Mouse (Mus musculus) liver, embryonic 15.5 days (tissue): ENCODE results near the gene Dlgap1. TPM values are rescaled to one million over a fixed set of nuclear protein-coding genes. Genes with fewer than 3 reads are reported as not detected.
"Not testable (repeated sequence)": the region's sequence is repeated elsewhere in the genome, so short reads cannot be mapped to it uniquely, and the experiment has no call there.

ENCODE experiments used
- ATAC-seq: fragments of 200-750 bp; cut with Nextera tagmentation; 2 replicates; pipeline ENCODE4 v1.8.0; 2017; ENCODE audit warnings: moderate number of reproducible peaks, mild to moderate bottlenecking, moderate library complexity; ENCODE audit not compliant: insufficient read depth
- H3K27ac ChIP-seq: fragments of 300-500 bp; sonication (generic); replicated peaks from 2 replicates; pipeline ENCODE4 v1.5.1; 2015; ENCODE audit warnings: mild to moderate bottlenecking, inconsistent platforms
- H3K27me3 ChIP-seq: fragments of 300-500 bp; sonication (generic); 2 replicates; pipeline ENCODE4 v1.6.1; 2015; ENCODE audit warnings: mild to moderate bottlenecking, inconsistent platforms
- H3K36me3 ChIP-seq: fragments of 300-500 bp; sonication (generic); replicated peaks from 2 replicates; pipeline ENCODE4 v1.6.1; 2015; ENCODE audit warnings: moderate library complexity, mild to moderate bottlenecking, inconsistent platforms
- H3K4me1 ChIP-seq: fragments of 300-500 bp; sonication (generic); replicated peaks from 2 replicates; pipeline ENCODE4 v1.6.1; 2015; ENCODE audit warnings: inconsistent platforms
- H3K4me2 ChIP-seq: fragments of 300-500 bp; sonication (generic); 2 replicates; pipeline ENCODE4 v1.6.1; 2015; ENCODE audit warnings: moderate library complexity, mild to moderate bottlenecking, inconsistent platforms
- H3K4me3 ChIP-seq: fragments of 300-500 bp; sonication (generic); replicated peaks from 2 replicates; pipeline ENCODE4 v1.5.1; 2015; ENCODE audit warnings: mild to moderate bottlenecking, inconsistent platforms
- H3K9ac ChIP-seq: fragments of 300-500 bp; sonication (generic); 2 replicates; pipeline ENCODE4 v1.6.1; 2015; ENCODE audit warnings: moderate library complexity, mild to moderate bottlenecking, inconsistent platforms
- H3K9me3 ChIP-seq: fragments of 300-500 bp; sonication (generic); replicated peaks from 2 replicates; pipeline ENCODE4 v1.6.1; 2016; ENCODE audit warnings: inconsistent platforms
- WGBS: fragments of 180-500 bp; shearing (Covaris S2); methylation state at CpG from one replicate; pipeline ENCODE4 v1.1.7; 2015; ENCODE audit warnings: mixed read lengths; ENCODE audit not compliant: insufficient replicate concordance; 5-methylcytosine and 5-hydroxymethylcytosine counted together
- polyA plus RNA-seq: library from polyadenylated mRNA; unstranded; fragments of >200 nt; fragmentation: Nextera tagmentation; extraction: Ambion mirVana; gene quantifications from 2 replicates; pipeline ENCODE4 v1.2.1, GENCODE M21; 2015

Gene Dlgap1
- polyA plus RNA-seq, 1 experiment from 2014 or later = 0.02 TPM

DNA sequence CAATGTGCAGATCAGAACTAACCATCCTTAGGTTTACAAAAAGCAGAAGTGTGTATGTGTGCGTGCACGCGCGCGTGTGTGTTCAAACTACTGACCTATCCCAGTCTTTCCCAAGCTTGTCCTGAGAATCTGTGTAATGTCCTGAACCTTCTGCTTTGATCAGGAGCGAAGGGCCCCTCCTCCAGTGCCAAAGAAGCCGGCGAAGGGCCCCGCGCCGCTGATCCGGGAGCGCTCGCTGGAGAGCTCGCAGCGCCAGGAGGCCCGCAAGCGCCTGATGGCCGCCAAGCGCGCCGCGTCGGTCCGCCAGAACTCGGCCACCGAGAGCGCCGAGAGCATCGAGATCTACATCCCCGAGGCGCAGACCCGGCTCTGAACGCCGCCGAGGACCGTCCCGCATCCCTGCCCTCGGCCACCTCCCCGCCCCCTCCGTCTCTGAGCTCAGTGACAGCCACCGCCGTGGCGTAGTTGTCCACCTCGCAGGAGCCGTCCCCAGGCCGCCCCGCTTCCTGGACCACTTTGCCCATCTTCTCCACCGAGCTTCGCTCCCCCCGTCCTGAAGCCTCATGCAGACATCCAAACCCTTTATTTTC lies 849.1 kb downstream of the Dlgap1 start:
- Histone ChIP-seq H3K4me2 (peak overlapping the region; percentile 61), H3K36me3 (no peaks in the 10 kb centered on the region), H3K27me3 (peaks cover 40% of the 10 kb centered on the region), H3K4me1 (no peaks in the 10 kb centered on the region), H3K9ac (no peak overlapping the region), H3K9me3 (no peaks in the 10 kb centered on the region), H3K4me3 (peak overlapping the region; percentile 36), H3K27ac (no peak overlapping the region)
- WGBS = 1% methylated on average over 51 of the region's 51 CpGs
- no peak for ATAC-seq

DNA sequence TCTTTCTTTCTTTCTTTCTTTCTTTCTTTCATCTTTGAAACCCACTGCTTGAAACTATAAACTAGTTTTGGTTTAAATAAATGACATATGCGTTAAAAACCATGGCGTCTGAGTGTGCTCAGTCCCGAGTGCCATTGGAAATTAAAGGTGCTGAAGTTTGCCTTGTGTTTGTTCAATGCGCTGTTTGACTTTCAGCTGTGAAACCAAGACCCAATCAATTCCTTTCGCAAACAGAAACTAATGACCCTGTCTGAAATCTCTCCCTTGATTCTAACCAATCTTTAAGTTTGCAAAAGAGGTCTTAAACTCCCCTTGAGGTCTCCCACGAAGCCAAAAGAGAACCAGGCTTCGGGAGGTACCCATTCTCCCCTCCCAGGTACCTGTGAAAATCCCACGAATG lies 854.2 kb downstream of the Dlgap1 start:
- no peaks in the 10 kb centered on the region for H3K4me1 ChIP-seq
- no peak overlapping the region for H3K27ac ChIP-seq
- 52% methylated on average over 8 of the region's 8 CpGs for WGBS
- no peaks in the 10 kb centered on the region for H3K36me3 ChIP-seq
- peaks cover 21% of the 10 kb centered on the region for H3K27me3 ChIP-seq
- H3K4me3 ChIP-seq = peak overlapping the region; percentile 20; the same call in 1 of the 2 replicates
- no peak for ATAC-seq
- H3K4me2 ChIP-seq = peak overlapping the region; percentile 50
- no peaks in the 10 kb centered on the region for H3K9me3 ChIP-seq
- H3K9ac ChIP-seq = no peak overlapping the region

DNA sequence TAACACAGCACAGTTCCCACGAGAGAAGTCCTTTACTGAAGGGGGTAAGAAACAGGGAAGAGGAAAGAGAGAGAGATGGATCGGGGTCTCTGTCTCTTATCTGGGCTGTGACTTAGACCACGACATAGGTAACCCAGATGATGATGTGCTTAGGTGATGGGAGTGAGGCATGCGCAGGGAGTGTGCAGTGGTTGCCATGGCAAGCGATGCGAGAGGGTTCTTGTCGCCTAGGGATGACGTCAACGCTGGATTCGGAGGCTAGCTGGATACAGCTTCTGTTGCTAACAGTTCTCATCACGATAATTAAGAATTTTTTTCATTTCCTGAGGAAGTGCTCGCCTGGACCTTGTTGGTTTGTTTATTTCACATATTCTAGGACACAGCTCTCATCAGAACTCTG lies 857.4 kb downstream of the Dlgap1 start:
- ATAC-seq = no peak
- 67% methylated on average over 12 of the region's 12 CpGs for WGBS
- no peaks in the 10 kb centered on the region for H3K4me1 ChIP-seq
- H3K27ac ChIP-seq = no peak overlapping the region
- H3K9ac ChIP-seq = no peak overlapping the region
- H3K4me3 ChIP-seq = no peak overlapping the region
- no peaks in the 10 kb centered on the region for H3K27me3 ChIP-seq
- H3K4me2 ChIP-seq = no peak overlapping the region
- H3K9me3 ChIP-seq = no peaks in the 10 kb centered on the region
- no peaks in the 10 kb centered on the region for H3K36me3 ChIP-seq

DNA sequence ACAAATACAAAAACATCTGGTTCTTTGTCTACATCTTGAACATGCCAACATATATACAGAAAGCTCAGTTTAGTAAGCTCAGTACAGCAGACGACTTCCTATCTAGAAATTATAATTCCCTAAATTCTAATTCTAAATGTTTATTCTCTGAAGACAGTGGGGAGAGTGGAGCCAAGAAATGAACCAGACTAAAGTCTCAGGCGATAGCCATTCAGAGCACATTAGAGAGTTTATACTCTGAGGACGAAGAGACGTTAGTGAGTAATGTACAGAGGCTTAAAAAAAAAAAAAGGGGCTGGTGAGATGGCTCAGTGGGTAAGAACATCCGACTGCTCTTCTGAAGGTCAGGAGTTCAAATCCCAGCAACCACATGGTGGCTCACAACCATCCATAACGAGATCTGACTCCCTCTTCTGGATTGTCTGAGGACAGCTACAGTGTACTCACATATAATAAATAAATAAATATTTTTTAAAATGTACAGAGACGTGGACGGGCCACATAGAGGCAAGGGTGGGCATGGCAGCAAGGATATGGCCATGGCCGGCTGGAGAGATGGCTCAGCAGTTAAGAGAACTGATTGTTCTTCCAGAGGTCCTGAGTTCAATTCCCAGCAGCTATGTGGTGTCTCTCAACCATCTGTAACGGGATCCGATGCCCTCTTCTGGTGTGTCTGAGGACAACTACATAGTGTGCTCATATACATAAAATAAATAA lies 858.7 kb downstream of the Dlgap1 start:
- ATAC-seq, H3K27ac ChIP-seq: not testable (repeated sequence)
- 60% methylated on average over 11 of the region's 11 CpGs for WGBS

DNA sequence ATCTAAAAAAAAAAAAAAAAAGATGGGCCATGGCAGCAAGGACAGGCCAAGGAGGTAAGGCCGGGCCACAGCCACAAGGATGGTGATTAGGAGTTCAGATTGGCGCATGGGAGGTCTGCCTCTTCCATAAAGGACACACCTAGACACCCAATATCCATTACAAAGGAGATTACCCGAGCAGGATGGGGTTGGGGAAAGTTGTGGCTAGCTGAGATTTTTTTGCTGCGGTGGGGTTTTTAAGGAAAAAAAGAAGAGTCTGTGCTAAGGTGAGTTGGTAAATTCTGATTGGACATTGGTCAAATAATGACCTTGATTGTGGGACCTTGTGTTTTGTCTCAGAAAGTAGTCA lies 859.3 kb downstream of the Dlgap1 start:
- no peak overlapping the region for H3K4me3 ChIP-seq
- no peaks in the 10 kb centered on the region for H3K27me3 ChIP-seq
- no peaks in the 10 kb centered on the region for H3K36me3 ChIP-seq
- no peak overlapping the region for H3K4me2 ChIP-seq
- H3K9ac ChIP-seq = no peak overlapping the region
- H3K9me3 ChIP-seq = no peaks in the 10 kb centered on the region
- H3K4me1 ChIP-seq = no peaks in the 10 kb centered on the region; the same call in 1 of the 2 replicates
- H3K27ac ChIP-seq = no peak overlapping the region
- no peak for ATAC-seq
- whole genome bisulfite sequencing = 61% methylated on average over 4 of the region's 4 CpGs

More for the DNA sequence above, 858.7 kb downstream of the Dlgap1 start:
- H3K4me3 ChIP-seq, H3K4me1 ChIP-seq, H3K9me3 ChIP-seq, H3K36me3 ChIP-seq, H3K27me3 ChIP-seq, H3K4me2 ChIP-seq, H3K9ac ChIP-seq: not testable (repeated sequence)

DNA sequence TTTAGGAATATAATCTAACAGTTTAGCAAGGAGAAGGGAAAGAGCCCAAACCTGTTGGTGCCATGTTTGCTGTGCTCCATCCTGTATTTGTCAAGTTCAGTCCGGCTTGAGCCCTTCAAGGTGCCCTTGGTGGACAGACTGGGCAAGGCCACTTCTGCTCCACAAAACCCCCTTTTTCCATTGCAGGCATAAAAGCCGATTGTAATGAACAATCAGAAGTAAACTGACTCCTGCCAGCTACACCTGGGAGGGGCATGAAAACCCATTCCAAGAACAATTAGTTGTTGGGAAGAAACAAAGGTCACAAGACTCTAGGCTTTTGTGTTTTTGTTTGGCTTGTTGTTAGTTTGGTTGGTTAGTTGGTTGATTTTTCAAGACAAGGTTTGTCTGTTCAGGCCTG lies 859.7 kb downstream of the Dlgap1 start:
- WGBS = 54% methylated on average over 2 of the region's 2 CpGs
- H3K36me3 ChIP-seq = no peaks in the 10 kb centered on the region
- no peak overlapping the region for H3K9ac ChIP-seq
- no peaks in the 10 kb centered on the region for H3K9me3 ChIP-seq
- no peak overlapping the region for H3K4me3 ChIP-seq
- H3K4me2 ChIP-seq = no peak overlapping the region
- no peaks in the 10 kb centered on the region; the same call in 1 of the 2 replicates for H3K27me3 ChIP-seq
- H3K27ac ChIP-seq = no peak overlapping the region
- no peak for ATAC-seq
- H3K4me1 ChIP-seq = no peaks in the 10 kb centered on the region; the same call in 1 of the 2 replicates

DNA sequence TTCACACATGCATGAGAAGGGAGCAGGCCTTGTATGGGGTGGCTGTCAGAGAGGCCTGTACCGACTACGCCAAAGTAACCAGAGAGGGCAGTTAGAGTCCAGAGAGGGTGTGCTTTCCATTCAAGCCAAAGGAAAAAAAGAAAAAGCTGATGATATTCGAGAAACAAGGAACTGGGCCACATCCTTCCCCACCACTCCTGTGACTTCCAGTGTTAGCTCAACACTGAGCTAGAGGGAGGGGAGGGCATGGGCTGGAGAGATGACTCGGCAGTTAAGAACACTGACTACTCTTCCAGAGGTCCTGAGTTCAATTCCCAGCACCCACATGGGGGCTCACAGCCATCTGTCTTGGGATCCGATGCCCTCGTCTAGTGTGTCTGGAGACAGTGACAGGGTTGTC lies 860.3 kb downstream of the Dlgap1 start:
- no peak for ATAC-seq
- 64% methylated on average over 6 of the region's 6 CpGs for WGBS
- H3K4me1 ChIP-seq = no peaks in the 10 kb centered on the region; the same call in 1 of the 2 replicates
- H3K36me3 ChIP-seq = no peaks in the 10 kb centered on the region
- H3K4me3 ChIP-seq = no peak overlapping the region
- peaks cover 3% of the 10 kb centered on the region for H3K27me3 ChIP-seq
- no peak overlapping the region for H3K9ac ChIP-seq
- no peaks in the 10 kb centered on the region for H3K9me3 ChIP-seq
- no peak overlapping the region for H3K27ac ChIP-seq
- H3K4me2 ChIP-seq = no peak overlapping the region

DNA sequence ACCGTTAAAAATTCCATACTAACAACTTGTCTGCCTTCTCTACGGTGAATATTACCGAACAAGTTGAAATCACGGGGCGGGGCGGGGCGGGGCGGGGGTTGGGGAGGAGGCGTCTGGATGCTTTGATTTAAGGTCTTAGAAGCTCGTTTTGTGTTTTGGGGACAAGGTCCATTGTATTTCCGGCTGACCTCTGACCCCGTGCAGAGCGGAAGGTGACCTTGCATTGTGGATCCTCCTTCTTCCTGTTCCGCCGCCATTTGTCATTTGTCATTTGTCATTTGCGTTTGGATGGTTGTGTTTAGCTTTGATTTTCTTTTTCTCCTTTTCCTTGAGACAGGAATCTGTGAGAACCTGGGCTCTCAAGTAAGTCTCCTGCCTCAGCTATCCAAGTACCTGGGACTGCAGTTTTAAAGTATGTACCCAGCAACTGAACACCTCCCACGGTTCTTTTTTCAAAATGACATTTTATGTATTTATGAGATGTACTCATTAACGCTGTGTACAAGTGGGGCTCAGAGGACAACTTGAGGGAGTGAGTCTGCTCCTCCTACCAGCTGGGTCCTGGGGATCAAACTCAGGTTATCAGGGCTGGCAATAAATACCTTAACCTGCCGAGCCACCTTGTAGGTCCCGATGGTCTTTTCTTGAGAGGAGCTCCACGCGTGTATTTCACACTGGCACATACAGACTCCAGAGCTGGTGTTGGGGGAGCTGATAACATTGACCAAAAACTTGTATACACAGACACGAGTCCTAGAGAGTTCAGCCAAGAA lies 861.3 kb downstream of the Dlgap1 start:
- H3K27me3 ChIP-seq = peaks cover 12% of the 10 kb centered on the region
- H3K4me3 ChIP-seq = no peak overlapping the region
- H3K4me2 ChIP-seq = no peak overlapping the region
- H3K36me3 ChIP-seq = no peaks in the 10 kb centered on the region
- H3K9ac ChIP-seq = no peak overlapping the region
- 75% methylated on average over 23 of the region's 23 CpGs for WGBS
- no peak for ATAC-seq
- H3K27ac ChIP-seq = no peak overlapping the region
- no peaks in the 10 kb centered on the region; the same call in 1 of the 2 replicates for H3K4me1 ChIP-seq
- H3K9me3 ChIP-seq = no peaks in the 10 kb centered on the region

DNA sequence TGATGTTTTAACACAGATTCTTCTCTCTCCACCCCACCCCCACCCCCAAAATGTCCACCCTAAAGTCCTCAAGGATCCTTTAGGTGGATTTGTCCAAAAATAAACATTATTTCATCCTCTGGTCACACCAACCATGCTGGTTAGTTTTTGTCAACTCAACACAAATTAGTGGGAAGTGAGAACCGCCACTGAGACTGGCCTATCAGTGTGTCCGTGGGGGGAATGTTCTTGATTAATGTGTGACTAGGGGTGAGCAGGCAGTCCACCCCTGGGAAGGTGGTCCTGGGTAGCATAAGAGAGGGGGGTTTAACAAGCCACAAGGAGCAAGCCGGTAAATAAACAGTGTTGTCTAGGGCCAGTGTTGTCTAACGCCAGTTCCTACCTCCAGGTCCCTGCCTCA lies 862.7 kb downstream of the Dlgap1 start:
- Histone ChIP-seq H3K9ac (no peak overlapping the region), H3K4me2 (no peak overlapping the region), H3K4me1 (no peaks in the 10 kb centered on the region; the same call in 1 of the 2 replicates), H3K27ac (no peak overlapping the region), H3K9me3 (no peaks in the 10 kb centered on the region), H3K4me3 (no peak overlapping the region), H3K27me3 (peaks cover 17% of the 10 kb centered on the region), H3K36me3 (no peaks in the 10 kb centered on the region)
- ATAC-seq = no peak
- WGBS = 54% methylated on average over 4 of the region's 4 CpGs

DNA sequence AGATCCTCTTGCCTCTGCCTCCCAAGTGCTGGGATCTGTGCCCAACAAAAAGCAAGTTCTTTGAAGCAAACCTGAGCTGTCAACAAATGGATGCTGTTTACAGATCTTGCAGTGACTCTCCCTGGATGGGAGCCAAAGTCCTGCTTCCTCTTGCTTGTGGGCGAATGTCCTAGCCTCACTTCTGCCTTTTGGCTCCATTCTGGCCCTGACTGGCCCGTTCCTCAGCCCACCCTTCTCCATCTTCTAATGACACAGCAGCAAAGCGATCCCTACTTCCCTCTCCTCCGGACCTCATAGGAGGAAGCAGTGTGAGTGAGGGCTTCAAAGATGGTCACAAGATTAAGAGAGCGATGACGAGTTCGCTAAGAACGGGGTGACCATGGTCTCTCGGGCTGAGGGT lies 863.7 kb downstream of the Dlgap1 start:
- peak; percentile 40; the same call in 1 of the 2 replicates for ATAC-seq
- H3K27ac ChIP-seq = no peak overlapping the region
- WGBS = 24% methylated on average over 9 of the region's 9 CpGs

DNA sequence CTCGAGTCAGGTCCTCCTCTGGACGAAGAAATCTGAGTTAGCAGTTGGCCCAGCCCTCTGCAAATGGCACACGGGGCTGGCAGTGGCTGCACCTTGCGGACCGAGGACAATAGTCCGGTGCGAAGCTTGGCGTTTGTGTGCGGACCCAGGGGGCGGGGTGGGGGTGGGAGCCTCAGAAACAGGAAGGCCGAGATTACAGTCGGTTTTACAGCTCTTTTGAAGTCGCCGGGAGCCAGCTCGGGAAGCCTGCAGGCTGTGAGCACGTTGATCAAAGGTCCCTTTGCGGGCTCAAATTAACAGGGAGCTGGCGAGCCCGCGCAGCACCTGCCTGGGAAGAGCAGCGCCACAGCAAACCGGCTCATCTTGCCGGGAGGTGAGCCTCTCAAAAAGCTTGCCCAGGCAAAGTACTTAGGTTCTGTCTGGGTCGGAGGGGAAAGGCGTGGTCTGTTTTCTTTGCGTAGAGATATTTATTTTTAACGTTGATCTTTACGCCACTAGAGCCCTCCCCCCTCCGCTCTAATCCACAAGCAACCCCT lies 865.6 kb downstream of the Dlgap1 start:
- H3K9ac ChIP-seq = no peak overlapping the region

More for the DNA sequence above, 863.7 kb downstream of the Dlgap1 start:
- H3K9ac ChIP-seq = no peak overlapping the region
- H3K4me3 ChIP-seq = no peak overlapping the region
- no peaks in the 10 kb centered on the region; the same call in 1 of the 2 replicates for H3K4me1 ChIP-seq
- H3K27me3 ChIP-seq = peaks cover 17% of the 10 kb centered on the region
- H3K9me3 ChIP-seq = no peaks in the 10 kb centered on the region
- no peaks in the 10 kb centered on the region for H3K36me3 ChIP-seq
- H3K4me2 ChIP-seq = no peak overlapping the region

More for the DNA sequence above, 865.6 kb downstream of the Dlgap1 start:
- Histone ChIP-seq H3K4me2 (peak overlapping the region; percentile 54), H3K27me3 (peaks cover 17% of the 10 kb centered on the region), H3K4me1 (no peaks in the 10 kb centered on the region; the same call in 1 of the 2 replicates), H3K36me3 (no peaks in the 10 kb centered on the region), H3K9me3 (no peaks in the 10 kb centered on the region), H3K27ac (no peak overlapping the region; the same call in 1 of the 2 replicates), H3K4me3 (peak overlapping the region; percentile 30)
- WGBS = 2% methylated on average over 29 of the region's 29 CpGs
- ATAC-seq = peak; percentile 43
